Mouse (Mus musculus) neutrophil, adult 5-6 weeks (primary cell): Measurements from ENCODE around the gene Ddx31. TPM values are rescaled to one million over a fixed set of nuclear protein-coding genes. Genes with fewer than 3 reads are reported as not detected.

Experiments used
- ATAC-seq: fragments of 151-379, 151-347 bp; 2 replicates; pipeline ENCODE4 v1.8.0; 2017; ENCODE audit warnings: mild to moderate bottlenecking, moderate TSS enrichment; ENCODE audit not compliant: insufficient number of reproducible peaks, poor library complexity, low FRiP score, severe bottlenecking; ENCODE audit errors: extremely low read depth
- total RNA-seq: library from RNA; stranded (forward); fragments of 200-1000 nt; gene quantifications from 2 replicates; pipeline ENCODE4 v1.2.3, GENCODE M21; 2017

Ddx31 gene
- total RNA-seq, 1 experiment from 2014 or later = 16.6 TPM

- ATAC-seq = no peak
Observed at GRCm38 (mm10) chr2:28859303-28859702, 19.1 kb downstream of the Ddx31 start.

GRCm38 (mm10) chr2:28860678-28861423 lies 20.6 kb downstream of the Ddx31 start:
- ATAC-seq = no peak

GRCm38 (mm10) chr2:28863857-28864256 lies 23.7 kb downstream of the Ddx31 start:
- no peak for ATAC-seq

- ATAC-seq = no peak
Observed at GRCm38 (mm10) chr2:28867495-28867894, 27.3 kb downstream of the Ddx31 start.

GRCm38 (mm10) chr2:28875554-28875953 lies 35.3 kb downstream of the Ddx31 start:
- no peak for ATAC-seq

- ATAC-seq = no peak
Observed at GRCm38 (mm10) chr2:28881275-28881674, 41.1 kb downstream of the Ddx31 start.

- ATAC-seq = no peak
Observed at GRCm38 (mm10) chr2:28882047-28882446, 41.8 kb downstream of the Ddx31 start.

- ATAC-seq = no peak
Observed at GRCm38 (mm10) chr2:28882826-28883485, 42.8 kb downstream of the Ddx31 start.

- no peak for ATAC-seq
Observed at GRCm38 (mm10) chr2:28884914-28885313, 44.7 kb downstream of the Ddx31 start.

- ATAC-seq = no peak
Observed at GRCm38 (mm10) chr2:28892796-28893195, 52.6 kb downstream of the Ddx31 start.

- ATAC-seq = no peak
Observed at GRCm38 (mm10) chr2:28893526-28893925, 53.3 kb downstream of the Ddx31 start.

- no peak for ATAC-seq
Observed at GRCm38 (mm10) chr2:28895876-28896275, 55.7 kb downstream of the Ddx31 start.

- no peak for ATAC-seq
Observed at GRCm38 (mm10) chr2:28897340-28897899, 57.2 kb downstream of the Ddx31 start.

GRCm38 (mm10) chr2:28902291-28902690 lies 62.1 kb downstream of the Ddx31 start:
- ATAC-seq = no peak

- no peak for ATAC-seq
Observed at GRCm38 (mm10) chr2:28903871-28904270, 63.7 kb downstream of the Ddx31 start.

- ATAC-seq = no peak
Observed at GRCm38 (mm10) chr2:28904786-28905185, 64.6 kb downstream of the Ddx31 start.

GRCm38 (mm10) chr2:28905561-28905960 lies 65.4 kb downstream of the Ddx31 start:
- ATAC-seq = no peak

GRCm38 (mm10) chr2:28907691-28908388 lies 67.6 kb downstream of the Ddx31 start:
- no peak for ATAC-seq

- no peak for ATAC-seq
Observed at GRCm38 (mm10) chr2:28908389-28909153, 68.4 kb downstream of the Ddx31 start.
